Mouse (Mus musculus): ENCODE results near the gene Casp1. TPM values are rescaled to one million over a fixed set of nuclear protein-coding genes. Genes with fewer than 3 reads are reported as not detected.

Gene Casp1
- polyA plus RNA-seq, 1 experiment from 2014 or later = 0.88 TPM

- H3K27me3 ChIP-seq (ENCODE audit: control insufficient read depth, insufficient read depth, low read length) = no peaks in the 10 kb centered on the region
- 96% methylated on average over 2 of the region's 2 CpGs for WGBS
- H3K9ac ChIP-seq (replicated peaks; ENCODE audit: low read length) = no peak overlapping the region
- DNase-seq (no peak), ATAC-seq (ENCODE audit: low FRiP score, low TSS enrichment) (no peak)
- H3K9me3 ChIP-seq (ENCODE audit: control insufficient read depth, low read length) = no peaks in the 10 kb centered on the region
- H3K4me3 ChIP-seq (replicated peaks; ENCODE audit: low read depth, low read length) = no peak overlapping the region
- no peaks in the 10 kb centered on the region for H3K4me1 ChIP-seq (ENCODE audit: control insufficient read depth, insufficient read depth, low read length)
- H3K36me3 ChIP-seq (ENCODE audit: control insufficient read depth, insufficient read depth, low read length) = no peaks in the 10 kb centered on the region
- H3K27ac ChIP-seq (replicated peaks; ENCODE audit: low read depth, low read length) = no peak overlapping the region
- H3K4me2 ChIP-seq (ENCODE audit: low read length) = no peak overlapping the region
Observed at GRCm38 (mm10) chr9:5299132-5299381, 740 bp downstream of the Casp1 start.

GRCm38 (mm10) chr9:5308561-5308960, 10.2 kb downstream of the Casp1 start, which contains the start of gene Casp4:
TSS of gene Casp4 (plus strand) at chr9:5308828.
- ATAC-seq (ENCODE audit: low FRiP score, low TSS enrichment) (no peak), DNase-seq (no peak)
- H3K9me3 ChIP-seq (ENCODE audit: control insufficient read depth, low read length) = no peaks in the 10 kb centered on the region
- H3K27ac ChIP-seq (replicated peaks; ENCODE audit: low read depth, low read length) = no peak within 1 kb of the TSS
- WGBS = 75% methylated on average over 5 of the region's 5 CpGs
- H3K36me3 ChIP-seq (ENCODE audit: control insufficient read depth, insufficient read depth, low read length) = no peaks in the 10 kb centered on the region
- no peaks in the 10 kb centered on the region for H3K27me3 ChIP-seq (ENCODE audit: control insufficient read depth, insufficient read depth, low read length)
- no peak within 1 kb of the TSS for H3K9ac ChIP-seq (replicated peaks; ENCODE audit: low read length)
- H3K4me1 ChIP-seq (ENCODE audit: control insufficient read depth, insufficient read depth, low read length) = no peaks in the 10 kb centered on the region
- H3K4me3 ChIP-seq (replicated peaks; ENCODE audit: low read depth, low read length) = no peak within 1 kb of the TSS
- H3K4me2 ChIP-seq (ENCODE audit: low read length) = no peak within 1 kb of the TSS

- Histone ChIP-seq H3K27ac (replicated peaks; ENCODE audit: low read depth, low read length) (no peak overlapping the region), H3K36me3 (ENCODE audit: control insufficient read depth, insufficient read depth, low read length) (no peaks in the 10 kb centered on the region), H3K4me2 (ENCODE audit: low read length) (no peak overlapping the region), H3K27me3 (ENCODE audit: control insufficient read depth, insufficient read depth, low read length) (no peaks in the 10 kb centered on the region), H3K4me1 (ENCODE audit: control insufficient read depth, insufficient read depth, low read length) (no peaks in the 10 kb centered on the region), H3K9me3 (ENCODE audit: control insufficient read depth, low read length) (no peaks in the 10 kb centered on the region), H3K4me3 (replicated peaks; ENCODE audit: low read depth, low read length) (no peak overlapping the region), H3K9ac (replicated peaks; ENCODE audit: low read length) (no peak overlapping the region)
- ATAC-seq (ENCODE audit: low FRiP score, low TSS enrichment) = no peak
- DNase-seq = no peak
Observed at GRCm38 (mm10) chr9:5310112-5310511, 11.8 kb downstream of the Casp1 start.

- 75% methylated on average over 4 of the region's 4 CpGs for WGBS
- no peak for ATAC-seq (ENCODE audit: low FRiP score, low TSS enrichment)
- H3K27ac ChIP-seq (replicated peaks; ENCODE audit: low read depth, low read length) = no peak overlapping the region
- no peak for DNase-seq
- H3K4me2 ChIP-seq (ENCODE audit: low read length) = no peak overlapping the region
- H3K27me3 ChIP-seq (ENCODE audit: control insufficient read depth, insufficient read depth, low read length) = no peaks in the 10 kb centered on the region
- no peaks in the 10 kb centered on the region for H3K36me3 ChIP-seq (ENCODE audit: control insufficient read depth, insufficient read depth, low read length)
- no peaks in the 10 kb centered on the region for H3K4me1 ChIP-seq (ENCODE audit: control insufficient read depth, insufficient read depth, low read length)
- H3K9me3 ChIP-seq (ENCODE audit: control insufficient read depth, low read length) = no peaks in the 10 kb centered on the region
- no peak overlapping the region for H3K4me3 ChIP-seq (replicated peaks; ENCODE audit: low read depth, low read length)
- H3K9ac ChIP-seq (replicated peaks; ENCODE audit: low read length) = no peak overlapping the region
Observed at GRCm38 (mm10) chr9:5311435-5311834, 13.1 kb downstream of the Casp1 start.

GRCm38 (mm10) chr9:5328204-5328603, 29.9 kb downstream of the Casp1 start:
- DNase-seq = no peak
- Histone ChIP-seq H3K27ac (replicated peaks; ENCODE audit: low read depth, low read length) (no peak overlapping the region), H3K9ac (replicated peaks; ENCODE audit: low read length) (no peak overlapping the region), H3K4me3 (replicated peaks; ENCODE audit: low read depth, low read length) (no peak overlapping the region), H3K4me2 (ENCODE audit: low read length) (no peak overlapping the region), H3K36me3 (ENCODE audit: control insufficient read depth, insufficient read depth, low read length) (no peaks in the 10 kb centered on the region), H3K4me1 (ENCODE audit: control insufficient read depth, insufficient read depth, low read length) (no peaks in the 10 kb centered on the region), H3K27me3 (ENCODE audit: control insufficient read depth, insufficient read depth, low read length) (no peaks in the 10 kb centered on the region), H3K9me3 (ENCODE audit: control insufficient read depth, low read length) (no peaks in the 10 kb centered on the region)
- no peak for ATAC-seq (ENCODE audit: low FRiP score, low TSS enrichment)
- 86% methylated on average over 3 of the region's 3 CpGs for WGBS

- Histone ChIP-seq H3K4me1 (ENCODE audit: control insufficient read depth, insufficient read depth, low read length) (no peaks in the 10 kb centered on the region), H3K4me3 (replicated peaks; ENCODE audit: low read depth, low read length) (no peak overlapping the region), H3K9me3 (ENCODE audit: control insufficient read depth, low read length) (no peaks in the 10 kb centered on the region), H3K27me3 (ENCODE audit: control insufficient read depth, insufficient read depth, low read length) (no peaks in the 10 kb centered on the region), H3K27ac (replicated peaks; ENCODE audit: low read depth, low read length) (no peak overlapping the region), H3K36me3 (ENCODE audit: control insufficient read depth, insufficient read depth, low read length) (no peaks in the 10 kb centered on the region), H3K4me2 (ENCODE audit: low read length) (no peak overlapping the region), H3K9ac (replicated peaks; ENCODE audit: low read length) (no peak overlapping the region)
- ATAC-seq (ENCODE audit: low FRiP score, low TSS enrichment) = no peak
- no peak for DNase-seq
Observed at GRCm38 (mm10) chr9:5332441-5332840, 34.1 kb downstream of the Casp1 start.

- WGBS = 95% methylated on average over 1 of the region's 1 CpGs
Observed at GRCm38 (mm10) chr9:5333422-5333821, 35.1 kb downstream of the Casp1 start.

GRCm38 (mm10) chr9:5343092-5343491, 44.8 kb downstream of the Casp1 start:
- Histone ChIP-seq H3K27me3 (ENCODE audit: control insufficient read depth, insufficient read depth, low read length) (no peaks in the 10 kb centered on the region), H3K4me3 (replicated peaks; ENCODE audit: low read depth, low read length) (no peak overlapping the region), H3K36me3 (ENCODE audit: control insufficient read depth, insufficient read depth, low read length) (no peaks in the 10 kb centered on the region), H3K9ac (replicated peaks; ENCODE audit: low read length) (no peak overlapping the region), H3K4me2 (ENCODE audit: low read length) (no peak overlapping the region), H3K27ac (replicated peaks; ENCODE audit: low read depth, low read length) (no peak overlapping the region), H3K9me3 (ENCODE audit: control insufficient read depth, low read length) (no peaks in the 10 kb centered on the region), H3K4me1 (ENCODE audit: control insufficient read depth, insufficient read depth, low read length) (no peaks in the 10 kb centered on the region)
- ATAC-seq (ENCODE audit: low FRiP score, low TSS enrichment) (no peak), DNase-seq (no peak)
- 82% methylated on average over 1 of the region's 1 CpGs for WGBS

More at GRCm38 (mm10) chr9:5333422-5333821, 35.1 kb downstream of the Casp1 start:
- Histone ChIP-seq H3K4me2 (ENCODE audit: low read length) (no peak overlapping the region), H3K27me3 (ENCODE audit: control insufficient read depth, insufficient read depth, low read length) (no peaks in the 10 kb centered on the region), H3K9ac (replicated peaks; ENCODE audit: low read length) (no peak overlapping the region), H3K9me3 (ENCODE audit: control insufficient read depth, low read length) (no peaks in the 10 kb centered on the region), H3K4me3 (replicated peaks; ENCODE audit: low read depth, low read length) (no peak overlapping the region), H3K27ac (replicated peaks; ENCODE audit: low read depth, low read length) (no peak overlapping the region), H3K4me1 (ENCODE audit: control insufficient read depth, insufficient read depth, low read length) (no peaks in the 10 kb centered on the region), H3K36me3 (ENCODE audit: control insufficient read depth, insufficient read depth, low read length) (no peaks in the 10 kb centered on the region)
- DNase-seq = no peak
- no peak for ATAC-seq (ENCODE audit: low FRiP score, low TSS enrichment)

GRCm38 (mm10) chr9:5344090-5344489, 45.8 kb downstream of the Casp1 start:
- Histone ChIP-seq H3K27ac (replicated peaks; ENCODE audit: low read depth, low read length) (no peak overlapping the region), H3K9ac (replicated peaks; ENCODE audit: low read length) (no peak overlapping the region), H3K4me2 (ENCODE audit: low read length) (no peak overlapping the region), H3K27me3 (ENCODE audit: control insufficient read depth, insufficient read depth, low read length) (no peaks in the 10 kb centered on the region), H3K4me1 (ENCODE audit: control insufficient read depth, insufficient read depth, low read length) (no peaks in the 10 kb centered on the region), H3K36me3 (ENCODE audit: control insufficient read depth, insufficient read depth, low read length) (no peaks in the 10 kb centered on the region), H3K9me3 (ENCODE audit: control insufficient read depth, low read length) (no peaks in the 10 kb centered on the region), H3K4me3 (replicated peaks; ENCODE audit: low read depth, low read length) (no peak overlapping the region)
- no peak for ATAC-seq (ENCODE audit: low FRiP score, low TSS enrichment)
- DNase-seq = no peak
- 89% methylated on average over 4 of the region's 4 CpGs for WGBS
